Mouse (Mus musculus): Measurements from ENCODE around the gene Odf3b. TPM values are rescaled to one million over a fixed set of nuclear protein-coding genes. Genes with fewer than 3 reads are reported as not detected.

Gene Odf3b
- total and polyA plus RNA-seq, 2 experiments from 2014 or later, result 5.0 to 9.9 TPM

- WGBS, result 94% methylated on average over 16 of the region's 16 CpGs
- no peaks in the 10 kb centered on the region for H3K27me3 ChIP-seq (ENCODE audit: insufficient read depth, low read length)
- no peak for TF ChIP-seq CTCF (IDR thresholded peaks at IDR 0.05; ENCODE audit: low read depth)
- H3K36me3 ChIP-seq (ENCODE audit: insufficient read depth), result peaks cover 32% of the 10 kb centered on the region
- H3K4me2 ChIP-seq (ENCODE audit: low read depth), result no peak overlapping the region
- no peak overlapping the region for H3K4me3 ChIP-seq (ENCODE audit: low read depth, low read length)
- H3K9me3 ChIP-seq (ENCODE audit: low read length), result no peaks in the 10 kb centered on the region
- peaks cover 16% of the 10 kb centered on the region for H3K4me1 ChIP-seq (ENCODE audit: insufficient read depth)
- DNase-seq, result no peak
- no peak for ATAC-seq
- no peak overlapping the region for H3K27ac ChIP-seq (ENCODE audit: low read depth, low read length)
- H3K9ac ChIP-seq, result no peak overlapping the region
These were observed 25.2 kb downstream of the Odf3b start for GRCm38 (mm10) chr15:89353837-89354236.

DNA sequence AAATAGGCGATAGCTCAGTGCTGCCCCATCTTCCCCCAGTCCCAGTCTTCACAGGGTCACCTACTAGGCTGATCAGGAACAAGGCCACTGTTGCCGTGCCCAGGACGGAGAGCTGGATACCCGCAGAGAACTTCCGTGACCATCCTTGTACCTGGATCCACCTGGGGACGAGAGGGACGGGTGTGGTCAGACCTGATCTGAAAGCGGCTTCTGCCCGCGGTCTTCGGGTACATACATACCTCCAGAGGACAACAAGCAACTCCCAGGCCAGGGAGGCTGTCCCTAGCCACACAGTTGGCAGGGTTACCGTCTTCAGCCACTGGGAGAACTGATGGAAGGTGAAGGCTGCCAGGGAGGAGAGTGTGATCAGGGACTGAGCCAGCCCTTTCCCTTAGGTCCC is 26.3 kb downstream of the Odf3b start:
- Histone ChIP-seq H3K9me3 (ENCODE audit: low read length) (no peaks in the 10 kb centered on the region), H3K36me3 (ENCODE audit: insufficient read depth) (peaks cover 31% of the 10 kb centered on the region), H3K4me2 (ENCODE audit: low read depth) (no peak overlapping the region), H3K27ac (ENCODE audit: low read depth, low read length) (no peak overlapping the region), H3K4me3 (ENCODE audit: low read depth, low read length) (no peak overlapping the region), H3K27me3 (ENCODE audit: insufficient read depth, low read length) (no peaks in the 10 kb centered on the region), H3K4me1 (ENCODE audit: insufficient read depth) (peaks cover 16% of the 10 kb centered on the region), H3K9ac (no peak overlapping the region)
- WGBS, result 97% methylated on average over 12 of the region's 12 CpGs
- TF ChIP-seq CTCF (IDR thresholded peaks at IDR 0.05; ENCODE audit: low read depth), result no peak
- ATAC-seq (no peak), DNase-seq (no peak)

DNA sequence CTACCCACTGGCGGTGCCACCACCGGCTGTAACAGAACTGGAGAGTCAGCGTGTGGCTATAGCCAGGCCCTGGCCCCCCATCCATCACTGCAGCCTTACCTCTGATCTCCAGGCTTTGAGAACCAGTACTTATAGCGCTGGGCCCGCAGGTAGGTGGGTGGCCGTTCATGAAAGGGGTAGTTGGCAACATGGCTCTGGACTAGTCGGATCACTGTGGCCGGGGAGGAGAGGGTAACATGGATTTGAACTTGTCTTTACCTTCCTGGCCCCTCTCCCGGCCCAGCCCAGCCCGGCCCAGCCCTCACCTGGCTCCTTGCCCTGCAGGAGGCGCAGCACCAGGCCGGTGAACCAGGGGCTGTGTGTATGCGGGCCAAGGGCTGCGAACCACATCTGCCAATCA is 27.0 kb downstream of the Odf3b start:
- no peak for TF ChIP-seq CTCF (IDR thresholded peaks at IDR 0.05; ENCODE audit: low read depth)
- Histone ChIP-seq H3K27me3 (ENCODE audit: insufficient read depth, low read length) (no peaks in the 10 kb centered on the region), H3K4me2 (ENCODE audit: low read depth) (no peak overlapping the region), H3K9ac (no peak overlapping the region), H3K36me3 (ENCODE audit: insufficient read depth) (peaks cover 31% of the 10 kb centered on the region), H3K4me1 (ENCODE audit: insufficient read depth) (peaks cover 13% of the 10 kb centered on the region), H3K4me3 (ENCODE audit: low read depth, low read length) (no peak overlapping the region), H3K9me3 (ENCODE audit: low read length) (no peaks in the 10 kb centered on the region), H3K27ac (ENCODE audit: low read depth, low read length) (no peak overlapping the region)
- DNase-seq, result no peak
- ATAC-seq, result no peak
- WGBS, result 95% methylated on average over 14 of the region's 14 CpGs

DNA sequence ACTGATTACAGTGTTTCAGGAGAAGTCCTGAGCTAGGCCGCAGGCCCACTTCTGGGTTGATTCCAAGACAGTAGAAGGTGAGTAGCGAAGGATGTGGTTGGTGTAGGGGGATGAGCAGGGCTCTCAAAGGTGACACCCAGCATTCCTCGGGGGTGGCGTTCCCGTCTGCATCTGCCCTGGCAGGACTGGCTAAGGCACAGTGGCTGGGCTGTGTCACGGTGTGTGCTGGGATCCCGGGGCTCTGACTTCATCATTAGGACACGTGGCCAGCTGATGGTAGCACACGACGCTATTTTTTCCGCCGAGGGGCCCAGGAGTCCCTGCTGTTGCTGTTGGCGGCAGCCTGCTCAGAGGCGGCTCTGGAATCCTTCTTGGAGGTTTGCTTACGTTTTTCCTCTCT is 27.8 kb downstream of the Odf3b start:
- 92% methylated on average over 15 of the region's 15 CpGs for WGBS
- Histone ChIP-seq H3K27ac (ENCODE audit: low read depth, low read length) (no peak overlapping the region), H3K4me3 (ENCODE audit: low read depth, low read length) (no peak overlapping the region), H3K36me3 (ENCODE audit: insufficient read depth) (peaks cover 31% of the 10 kb centered on the region), H3K27me3 (ENCODE audit: insufficient read depth, low read length) (no peaks in the 10 kb centered on the region), H3K9ac (no peak overlapping the region), H3K4me2 (ENCODE audit: low read depth) (no peak overlapping the region), H3K9me3 (ENCODE audit: low read length) (no peaks in the 10 kb centered on the region), H3K4me1 (ENCODE audit: insufficient read depth) (peaks cover 7% of the 10 kb centered on the region; the same call in 1 of the 2 replicates)
- no peak for ATAC-seq
- TF ChIP-seq CTCF (IDR thresholded peaks at IDR 0.05; ENCODE audit: low read depth), result no peak
- DNase-seq, result no peak

- ATAC-seq (no peak), DNase-seq (no peak)
- Histone ChIP-seq H3K4me1 (ENCODE audit: insufficient read depth) (peaks cover 7% of the 10 kb centered on the region; the same call in 1 of the 2 replicates), H3K4me2 (ENCODE audit: low read depth) (no peak overlapping the region), H3K27me3 (ENCODE audit: insufficient read depth, low read length) (no peaks in the 10 kb centered on the region), H3K4me3 (ENCODE audit: low read depth, low read length) (no peak overlapping the region), H3K9ac (no peak overlapping the region), H3K36me3 (ENCODE audit: insufficient read depth) (peaks cover 31% of the 10 kb centered on the region), H3K9me3 (ENCODE audit: low read length) (no peaks in the 10 kb centered on the region), H3K27ac (ENCODE audit: low read depth, low read length) (no peak overlapping the region)
- WGBS, result 83% methylated on average over 5 of the region's 5 CpGs
- no peak for TF ChIP-seq CTCF (IDR thresholded peaks at IDR 0.05; ENCODE audit: low read depth)
These were observed 28.6 kb downstream of the Odf3b start for GRCm38 (mm10) chr15:89350447-89350846.

GRCm38 (mm10) chr15:89343325-89343724 is 35.8 kb downstream of the Odf3b start:
- Histone ChIP-seq H3K9me3 (ENCODE audit: low read length) (no peaks in the 10 kb centered on the region), H3K4me1 (ENCODE audit: insufficient read depth) (no peaks in the 10 kb centered on the region), H3K27ac (ENCODE audit: low read depth, low read length) (no peak overlapping the region), H3K4me2 (ENCODE audit: low read depth) (no peak overlapping the region), H3K27me3 (ENCODE audit: insufficient read depth, low read length) (no peaks in the 10 kb centered on the region), H3K36me3 (ENCODE audit: insufficient read depth) (no peaks in the 10 kb centered on the region), H3K4me3 (ENCODE audit: low read depth, low read length) (no peak overlapping the region), H3K9ac (no peak overlapping the region)
- WGBS, result 78% methylated on average over 3 of the region's 3 CpGs
- ATAC-seq (no peak), DNase-seq (no peak)
- TF ChIP-seq CTCF (IDR thresholded peaks at IDR 0.05; ENCODE audit: low read depth), result no peak

- H3K27ac ChIP-seq (ENCODE audit: low read depth, low read length), result no peak overlapping the region
- H3K4me3 ChIP-seq (ENCODE audit: low read depth, low read length), result no peak overlapping the region
- no peaks in the 10 kb centered on the region for H3K36me3 ChIP-seq (ENCODE audit: insufficient read depth)
- DNase-seq, result no peak
- no peaks in the 10 kb centered on the region for H3K9me3 ChIP-seq (ENCODE audit: low read length)
- no peak for ATAC-seq
- H3K4me2 ChIP-seq (ENCODE audit: low read depth), result no peak overlapping the region
- 32% methylated on average over 1 of the region's 1 CpGs for WGBS
- H3K27me3 ChIP-seq (ENCODE audit: insufficient read depth, low read length), result no peaks in the 10 kb centered on the region
- TF ChIP-seq CTCF (IDR thresholded peaks at IDR 0.05; ENCODE audit: low read depth), result no peak
- no peaks in the 10 kb centered on the region for H3K4me1 ChIP-seq (ENCODE audit: insufficient read depth)
- no peak overlapping the region for H3K9ac ChIP-seq
These were observed 37.4 kb downstream of the Odf3b start for GRCm38 (mm10) chr15:89341678-89342077.

DNA sequence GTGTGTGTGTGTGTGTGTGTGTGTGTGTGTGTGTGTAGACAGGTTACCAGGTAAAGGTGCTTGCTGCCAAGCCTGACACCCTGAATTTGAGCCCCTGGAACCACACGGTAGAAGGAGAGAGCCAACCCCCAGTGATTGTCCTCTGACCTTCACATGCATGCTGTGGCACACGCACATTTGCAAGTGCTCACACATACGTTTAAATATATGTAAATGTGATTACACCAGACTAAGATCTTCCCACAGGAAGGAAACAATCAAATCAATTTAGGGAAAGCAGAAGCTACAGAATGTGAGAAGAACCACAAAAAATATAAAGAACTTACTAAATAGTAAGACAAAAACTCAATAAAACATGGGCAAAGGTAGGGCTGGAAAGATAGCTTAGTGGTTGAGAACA is 38.9 kb downstream of the Odf3b start:
- no peak overlapping the region for H3K27ac ChIP-seq (ENCODE audit: low read depth, low read length)
- no peak for TF ChIP-seq CTCF (IDR thresholded peaks at IDR 0.05; ENCODE audit: low read depth)
- no peak overlapping the region for H3K9ac ChIP-seq
- no peaks in the 10 kb centered on the region for H3K9me3 ChIP-seq (ENCODE audit: low read length)
- ATAC-seq (no peak), DNase-seq (no peak)
- no peak overlapping the region for H3K4me2 ChIP-seq (ENCODE audit: low read depth)
- WGBS, result 89% methylated on average over 3 of the region's 3 CpGs
- no peaks in the 10 kb centered on the region for H3K27me3 ChIP-seq (ENCODE audit: insufficient read depth, low read length)
- no peak overlapping the region for H3K4me3 ChIP-seq (ENCODE audit: low read depth, low read length)
- H3K36me3 ChIP-seq (ENCODE audit: insufficient read depth), result no peaks in the 10 kb centered on the region
- H3K4me1 ChIP-seq (ENCODE audit: insufficient read depth), result no peaks in the 10 kb centered on the region

Measured in forebrain, postnatal 0 days (tissue).